Mouse (Mus musculus) left cerebral cortex, postnatal 36 days (tissue): ENCODE measurements around the gene Sh3rf1. TPM values are rescaled to one million over a fixed set of nuclear protein-coding genes. Genes with fewer than 3 reads are reported as not detected.

Source experiments
- DNase-seq, 2 experiments: peaks; one replicate each; pipeline ENCODE4 v3.0.0; 2021 to 2022; ENCODE audit warnings: low spot score in 2 of 2, mixed read lengths in 1 of 2
- intact Hi-C: fragments of 180-260 bp; cut with DNase I; formaldehyde crosslinking; loops from one replicate; pipeline ENCODE4 v1.15.1; 2025
- total RNA-seq, 2 experiments: library from RNA; stranded (reverse); gene quantifications; 2 replicates each; pipeline ENCODE4 v1.2.3; 2021

Gene Sh3rf1
- total RNA-seq, 2 experiments from 2014 or later: 37.5 to 37.8 TPM

- intact Hi-C loops: no loop called here
Measured at GRCm38 (mm10) chr8:61435481-61435880, 211.8 kb downstream of the Sh3rf1 start.

GRCm38 (mm10) chr8:61436147-61436546, 212.5 kb downstream of the Sh3rf1 start:
- intact Hi-C loops: no loop called here
- DNase-seq: no peak

More at GRCm38 (mm10) chr8:61435481-61435880, 211.8 kb downstream of the Sh3rf1 start:
- DNase-seq: no peak

GRCm38 (mm10) chr8:61436586-61437304, 213.1 kb downstream of the Sh3rf1 start:
- intact Hi-C loops: no loop called here
- no peak for DNase-seq

DNA sequence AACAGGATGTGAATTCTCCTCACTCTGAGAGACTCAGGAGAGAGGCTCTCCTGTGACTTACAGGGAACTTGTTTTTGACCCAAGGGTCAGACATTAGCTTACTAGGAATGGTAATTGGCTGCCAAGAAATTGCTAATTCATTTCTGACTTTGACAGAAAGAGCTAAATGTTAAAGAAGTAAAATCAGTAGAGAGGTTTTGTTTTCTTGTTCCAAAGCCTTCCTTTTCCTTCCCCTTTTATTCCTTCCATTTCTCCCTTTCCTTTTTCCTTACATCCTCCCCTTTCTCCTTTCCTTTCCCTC, 213.6 kb downstream of the Sh3rf1 start:
- DNase-seq: no peak

GRCm38 (mm10) chr8:61442988-61443387, 219.3 kb downstream of the Sh3rf1 start:
- intact Hi-C loops: no loop called here
- no peak for DNase-seq

More for the DNA sequence above, 213.6 kb downstream of the Sh3rf1 start:
- intact Hi-C loops: no loop called here

DNA sequence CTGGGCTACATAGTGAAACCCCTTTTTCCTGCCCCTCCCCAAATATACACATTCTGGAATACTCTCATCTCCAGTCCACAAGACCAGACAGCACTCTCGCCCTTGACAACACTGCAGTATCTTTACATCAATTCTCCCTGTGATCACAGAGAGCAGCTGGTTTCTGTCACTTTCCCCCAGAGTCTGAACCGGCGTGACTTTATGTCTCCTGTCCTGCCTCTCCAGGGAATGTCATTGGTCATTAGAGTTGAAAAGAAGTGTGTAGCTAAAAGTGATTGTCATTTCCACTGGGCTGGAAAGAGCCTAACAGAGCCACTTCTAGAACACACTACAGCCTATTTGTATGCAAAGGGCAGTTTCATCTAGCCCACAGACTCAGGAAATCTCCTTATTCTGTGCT, 220.7 kb downstream of the Sh3rf1 start:
- intact Hi-C loops: no loop called here
- no peak for DNase-seq

Other genes starting within 250 kb of the Sh3rf1 start
- 100 to 1,000 TPM; 132 to 133 TPM for gene Clcn3, start 240.6 kb upstream of the Sh3rf1 start, total RNA-seq
- gene Nek1, start 230.7 kb upstream of the Sh3rf1 start, total RNA-seq: 10 to 100 TPM; 25.0 to 31.6 TPM